Mouse (Mus musculus): Measurements from ENCODE around the gene Fntb. TPM values are rescaled to one million over a fixed set of nuclear protein-coding genes. Genes with fewer than 3 reads are reported as not detected.

Fntb gene
- polyA plus RNA-seq (2012; rRNA removed; ENCODE audit: low replicate concordance), result 16.6 and 19.4 TPM in 2 replicates

GRCm38 (mm10) chr12:76765354-76765851 lies at the start of gene Fntb, which contains the start of gene Churc1:
Gene Fntb (plus strand): TSS chr12:76765589.
Gene Churc1 (plus strand): TSS chr12:76765538.

GRCm38 (mm10) chr12:76795350-76795749 lies 30.0 kb downstream of the Fntb start, which contains the start of gene Gpx2:
Gene Gpx2 (minus strand): TSS chr12:76795554.

GRCm38 (mm10) chr12:76822651-76823041 lies 57.3 kb downstream of the Fntb start, which contains the start of gene Rab15:
Gene Rab15 (minus strand): TSS chr12:76822908.

GRCm38 (mm10) chr12:76961932-76962891 lies 196.8 kb downstream of the Fntb start, which contains the start of gene Max:
Gene Max (minus strand): TSS chr12:76962201.

Other genes starting within 250 kb of the Fntb start
- gene Plekhg3, start 234.7 kb upstream of the Fntb start, polyA plus RNA-seq (2012; rRNA removed; ENCODE audit: low replicate concordance), result 11.6 and 15.9 TPM in 2 replicates
- gene Sptb, start 55.0 kb upstream of the Fntb start, polyA plus RNA-seq (2012; rRNA removed; ENCODE audit: low replicate concordance), result 0.31 and 0.98 TPM in 2 replicates
- 17.4 and 23.8 TPM in 2 replicates for gene Churc1, start 51 bp upstream of the Fntb start, polyA plus RNA-seq (2012; rRNA removed; ENCODE audit: low replicate concordance)
- 464 and 683 TPM in 2 replicates for gene Gpx2, start 30.0 kb downstream of the Fntb start, polyA plus RNA-seq (2012; rRNA removed; ENCODE audit: low replicate concordance)
- 13.0 and 13.5 TPM in 2 replicates for gene Rab15, start 57.3 kb downstream of the Fntb start, polyA plus RNA-seq (2012; rRNA removed; ENCODE audit: low replicate concordance)
- gene Max, start 196.6 kb downstream of the Fntb start, polyA plus RNA-seq (2012; rRNA removed; ENCODE audit: low replicate concordance), result 33.1 and 69.1 TPM in 2 replicates